Mouse (Mus musculus) heart, adult 2 months (tissue): Measurements from ENCODE around the gene Olfr30.

Experiments
- CTCF ChIP-seq: fragments of 200-600 bp; IDR thresholded peaks from 2 replicates; pipeline ENCODE4 v1.8.1; 2022; ENCODE audit warnings: antibody characterized with exemption, mild to moderate bottlenecking, moderate library complexity
- EP300 ChIP-seq: fragments of 200-500 bp; IDR thresholded peaks from 2 replicates; pipeline ENCODE4 v1.6.1; 2011; ENCODE audit warnings: low read depth, low read length, control low read depth; ENCODE audit not compliant: insufficient read depth
- POLR2A ChIP-seq: fragments of 200-500 bp; IDR thresholded peaks from 2 replicates; pipeline ENCODE4 v1.6.1; 2011; ENCODE audit warnings: mild to moderate bottlenecking, low read depth, low read length, control low read depth; ENCODE audit not compliant: insufficient read depth

DNA sequence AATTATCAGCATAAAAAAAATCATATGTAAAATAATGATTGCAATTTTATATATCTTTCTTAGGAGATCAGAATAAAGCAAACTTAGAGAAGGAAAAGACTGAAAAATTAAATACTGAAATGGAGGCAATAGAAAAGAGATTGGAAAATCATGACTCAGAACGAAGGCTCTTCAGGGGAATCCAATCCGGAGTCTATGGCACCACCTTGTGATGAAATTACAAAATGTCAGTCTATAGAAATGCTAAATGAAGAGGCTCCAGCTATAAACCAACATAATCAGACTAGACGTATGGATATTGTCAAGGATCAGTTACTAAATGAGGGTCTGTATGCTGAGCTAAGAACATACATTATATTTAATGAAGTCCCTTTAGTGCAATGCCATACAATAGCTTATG lies 37.2 kb upstream of the Olfr30 start:
- peak; percentile 60 for TF ChIP-seq CTCF
- no peak for TF ChIP-seq POLR2A
- TF ChIP-seq EP300, result no peak
